Mouse (Mus musculus): Measurements from ENCODE around the gene Rell1.

- TF ChIP-seq CTCF (IDR thresholded peaks at IDR 0.05; ENCODE audit: low read depth, low read length) = no peak
- no peak for TF ChIP-seq POLR2A (IDR thresholded peaks at IDR 0.05; ENCODE audit: insufficient read depth, low read length)
- TF ChIP-seq EP300 (IDR thresholded peaks at IDR 0.05; ENCODE audit: insufficient read depth, low read depth, low read length) = no peak
Measured at GRCm38 (mm10) chr5:63879026-63879425, 89.7 kb downstream of the Rell1 start.
